Mouse (Mus musculus): ENCODE results near the gene Erp27. TPM values are rescaled to one million over a fixed set of nuclear protein-coding genes. Genes with fewer than 3 reads are reported as not detected.

Erp27 gene
- total and polyA plus RNA-seq, 3 experiments = 0.55 to 1.9 TPM; not detected in 1

DNA sequence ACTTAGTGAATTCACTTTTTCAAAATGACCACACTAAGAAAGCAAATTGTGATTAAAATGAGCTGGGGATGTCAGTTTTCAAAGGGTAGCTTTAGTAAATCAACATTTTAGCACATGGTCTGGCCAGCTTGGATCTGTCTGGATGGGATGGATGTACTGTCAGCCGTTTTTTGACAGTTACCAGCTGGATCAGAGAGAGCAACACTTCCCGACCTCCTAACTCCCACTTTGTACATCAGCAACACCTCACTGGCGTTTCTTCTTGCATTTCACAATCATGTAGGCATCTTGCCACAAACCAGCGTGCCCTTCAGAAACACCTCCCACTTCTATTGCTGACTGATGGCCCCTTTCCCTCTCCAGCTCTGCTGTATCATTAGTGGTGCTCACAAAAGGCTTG is 23.8 kb downstream of the Erp27 start:
- no peak for TF ChIP-seq NELFE (IDR thresholded peaks at IDR 0.05; ENCODE audit: low read depth, low read length)
- no peak for TF ChIP-seq IRF4 (IDR thresholded peaks at IDR 0.05; ENCODE audit: low read depth, low read length)
- no peak for TF ChIP-seq USF2 (conservative IDR thresholded peaks at IDR 0.05; ENCODE audit: low read depth, low read length)
- no peak for TF ChIP-seq ETS1 (conservative IDR thresholded peaks at IDR 0.05; ENCODE audit: low read depth, low read length)
- no peak for TF ChIP-seq MXI1 (IDR thresholded peaks at IDR 0.05; ENCODE audit: low read depth, low read length)
- no peak for TF ChIP-seq MAX (IDR thresholded peaks at IDR 0.05; ENCODE audit: low read length)
- no peak for TF ChIP-seq GABPA (IDR thresholded peaks at IDR 0.05; ENCODE audit: insufficient replicate concordance, low read depth, low read length)
- TF ChIP-seq NRF1 (IDR thresholded peaks at IDR 0.05; ENCODE audit: low read depth, low read length) = no peak
- Histone ChIP-seq H3K9ac (ENCODE audit: insufficient read depth, low read depth) (no peak overlapping the region), H3K4me2 (ENCODE audit: insufficient read depth, low read depth, poor library complexity, severe bottlenecking) (no peak overlapping the region), H3K9me3 (replicated peaks; ENCODE audit: low read length) (no peaks in the 10 kb centered on the region), H3K27ac (ENCODE audit: insufficient read depth, low read depth) (no peak overlapping the region), H3K4me1 (ENCODE audit: control insufficient read depth in 1 of 2, insufficient read depth in 2 of 2) (peaks cover 0 to 19% of the 10 kb centered on the region in 2 experiments; a peak in 2 of 4 replicates), H3K79me2 (replicated peaks; ENCODE audit: control insufficient read depth, extremely low read depth, insufficient read depth, poor library complexity, severe bottlenecking) (no peaks in the 10 kb centered on the region), H3K36me3 (replicated peaks in 1 of 2; ENCODE audit: control insufficient read depth in 1 of 2, insufficient read depth in 1 of 2, low read length in 1 of 2) (peaks cover 0 to 9% of the 10 kb centered on the region in 2 experiments), H3K27me3 (replicated peaks) (no peaks in the 10 kb centered on the region), H3K4me3 (replicated peaks in 1 of 3; ENCODE audit: low read depth in 2 of 3, low read length in 2 of 3, poor library complexity in 1 of 3) (no peak overlapping the region)
- dilution Hi-C loops (cut with MboI; ENCODE audit: extremely low pct_ligation_motif_present, extremely low pct_unique_long_range_greater_than_20kb, low sequenced_read_pairs) = no loop called here
- DNase-seq (ENCODE audit: extremely low read depth) = no peak
- in situ Hi-C loops (cut with MboI; ENCODE audit: low pct_ligation_motif_present, low pct_unique_long_range_greater_than_20kb, low sequenced_read_pairs) = no loop called here

DNA sequence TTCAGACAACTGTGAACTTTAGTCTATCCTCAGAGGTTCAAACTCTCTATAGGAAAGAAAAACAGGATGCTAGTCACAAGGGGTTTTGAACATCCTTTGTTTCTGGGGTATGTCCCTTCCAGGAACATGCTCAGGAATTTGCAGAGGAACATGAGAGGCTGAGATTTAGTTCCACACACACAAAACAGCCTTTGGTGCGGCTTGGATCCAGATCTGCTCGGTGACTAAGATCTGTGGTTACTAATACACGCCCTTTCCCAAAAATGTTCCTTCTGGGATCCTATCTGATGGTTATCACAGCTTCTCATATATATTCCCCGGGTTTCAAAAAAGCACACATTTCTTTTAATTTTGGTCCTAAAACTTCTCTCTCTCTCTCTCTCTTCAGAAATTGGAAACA is 24.2 kb downstream of the Erp27 start:
- no peak for DNase-seq (ENCODE audit: extremely low read depth)
- dilution Hi-C loops (cut with MboI; ENCODE audit: extremely low pct_ligation_motif_present, extremely low pct_unique_long_range_greater_than_20kb, low sequenced_read_pairs) = no loop called here
- H3K27ac ChIP-seq (ENCODE audit: insufficient read depth, low read depth) = no peak overlapping the region
- H3K9me3 ChIP-seq (replicated peaks; ENCODE audit: low read length) = no peaks in the 10 kb centered on the region
- H3K36me3 ChIP-seq (replicated peaks in 1 of 2; ENCODE audit: control insufficient read depth in 1 of 2, insufficient read depth in 1 of 2, low read length in 1 of 2) = peaks cover 0 to 9% of the 10 kb centered on the region in 2 experiments
- H3K27me3 ChIP-seq (replicated peaks) = no peaks in the 10 kb centered on the region
- in situ Hi-C loops (cut with MboI; ENCODE audit: low pct_ligation_motif_present, low pct_unique_long_range_greater_than_20kb, low sequenced_read_pairs) = no loop called here
- H3K4me1 ChIP-seq (ENCODE audit: control insufficient read depth in 1 of 2, insufficient read depth in 2 of 2) = peaks cover 0 to 19% of the 10 kb centered on the region in 2 experiments; a peak in 2 of 4 replicates
- TF ChIP-seq ELF1 (IDR thresholded peaks at IDR 0.05; ENCODE audit: low read depth, low read length) = no peak
- TF ChIP-seq ZC3H11A (IDR thresholded peaks at IDR 0.05; ENCODE audit: low read depth, low read length) = no peak
- TF ChIP-seq JUND (conservative IDR thresholded peaks at IDR 0.05; ENCODE audit: low read depth, low read length) = no peak
- TF ChIP-seq BHLHE40 (IDR thresholded peaks at IDR 0.05; ENCODE audit: low read depth, low read length) = no peak
- TF ChIP-seq NRF1 (IDR thresholded peaks at IDR 0.05; ENCODE audit: low read depth, low read length) = no peak
- TF ChIP-seq CTCF (conservative IDR thresholded peaks at IDR 0.05 in 1 of 2, IDR thresholded peaks at IDR 0.05 in 1 of 2; ENCODE audit: low read depth in 2 of 2, low read length in 2 of 2) = no peak
- no peak for TF ChIP-seq GABPA (IDR thresholded peaks at IDR 0.05; ENCODE audit: insufficient replicate concordance, low read depth, low read length)
- no peak for TF ChIP-seq POLR2A (IDR thresholded peaks at IDR 0.05; ENCODE audit: low read depth, low read length)
- TF ChIP-seq MXI1 (IDR thresholded peaks at IDR 0.05; ENCODE audit: low read depth, low read length) = no peak
- TF ChIP-seq CHD1 (IDR thresholded peaks at IDR 0.05; ENCODE audit: low read depth, low read length) = no peak
- TF ChIP-seq RAD21 (IDR thresholded peaks at IDR 0.05; ENCODE audit: low read depth, low read length) = no peak
- TF ChIP-seq UBTF (IDR thresholded peaks at IDR 0.05; ENCODE audit: low read depth, low read length) = no peak
- H3K9ac ChIP-seq (ENCODE audit: insufficient read depth, low read depth) = no peak overlapping the region
- H3K4me2 ChIP-seq (ENCODE audit: insufficient read depth, low read depth, poor library complexity, severe bottlenecking) = no peak overlapping the region
- no peaks in the 10 kb centered on the region for H3K79me2 ChIP-seq (replicated peaks; ENCODE audit: control insufficient read depth, extremely low read depth, insufficient read depth, poor library complexity, severe bottlenecking)
- no peak overlapping the region for H3K4me3 ChIP-seq (replicated peaks in 1 of 3; ENCODE audit: low read depth in 2 of 3, low read length in 2 of 3, poor library complexity in 1 of 3)

All from CH12.LX (cell line).